Mouse (Mus musculus) embryonic facial prominence, embryonic 14.5 days (tissue): ENCODE measurements around the gene Gm13420. TPM values are rescaled to one million over a fixed set of nuclear protein-coding genes. Genes with fewer than 3 reads are reported as not detected.

Experiments used
- ATAC-seq: fragments of 200-750 bp; cut with Nextera tagmentation; 2 replicates; pipeline ENCODE4 v1.8.0; 2017; ENCODE audit warnings: low read depth, moderate number of reproducible peaks, moderate TSS enrichment
- DNase-seq: peaks from one replicate; pipeline ENCODE4 v3.0.0-alpha.2; 2015; ENCODE audit warnings: low spot score
- H3K27ac ChIP-seq: fragments of 300-500 bp; sonication (generic); replicated peaks from 2 replicates; pipeline ENCODE4 v1.5.1; 2014; ENCODE audit warnings: low read depth, mild to moderate bottlenecking, low read length, moderate library complexity
- H3K27me3 ChIP-seq: fragments of 300-500 bp; sonication (generic); replicated peaks from 2 replicates; pipeline ENCODE4 v1.6.1; 2014; ENCODE audit warnings: low read length; ENCODE audit not compliant: control insufficient read depth, insufficient read depth
- H3K36me3 ChIP-seq: fragments of 300-500 bp; sonication (generic); 2 replicates; pipeline ENCODE4 v1.6.1; 2014; ENCODE audit warnings: low read length, mixed read lengths; ENCODE audit not compliant: control insufficient read depth, insufficient read depth
- H3K4me1 ChIP-seq: fragments of 300-500 bp; sonication (generic); 2 replicates; pipeline ENCODE4 v1.6.1; 2014; ENCODE audit warnings: antibody characterized with exemption, low read length; ENCODE audit not compliant: control insufficient read depth, insufficient read depth
- H3K4me2 ChIP-seq: fragments of 300-500 bp; sonication (generic); 2 replicates; pipeline ENCODE4 v1.6.1; 2014; ENCODE audit warnings: low read depth, mild to moderate bottlenecking, low read length, moderate library complexity, mixed read lengths
- H3K4me3 ChIP-seq: fragments of 300-500 bp; sonication (generic); 2 replicates; pipeline ENCODE4 v1.5.1; 2014; ENCODE audit warnings: low read depth, mild to moderate bottlenecking, low read length
- H3K9ac ChIP-seq: fragments of 300-500 bp; sonication (generic); 2 replicates; pipeline ENCODE4 v1.6.1; 2014; ENCODE audit warnings: low read depth, mild to moderate bottlenecking, low read length, moderate library complexity, mixed read lengths
- H3K9me3 ChIP-seq: fragments of 300-500 bp; sonication (generic); 2 replicates; pipeline ENCODE4 v1.6.1; 2016; ENCODE audit warnings: low read length; ENCODE audit not compliant: control insufficient read depth
- WGBS: fragments of 180-500 bp; shearing (Covaris S2); extraction: QIAGEN DNeasy Blood & Tissue Kit; methylation state at CpG from one replicate; pipeline ENCODE4 v1.1.7; 2014; 5-methylcytosine and 5-hydroxymethylcytosine counted together
- polyA plus RNA-seq: library from polyadenylated mRNA; unstranded; fragments of >200 nt; fragmentation: Nextera tagmentation; extraction: Ambion mirVana; gene quantifications from 2 replicates; pipeline ENCODE4 v1.2.1, GENCODE M21; 2014

Gene Gm13420
- polyA plus RNA-seq, 1 experiment from 2014 or later, result not detected

- H3K9ac ChIP-seq, result no peak overlapping the region
- peaks cover 64% of the 10 kb centered on the region for H3K27me3 ChIP-seq
- H3K4me1 ChIP-seq, result peaks cover 8% of the 10 kb centered on the region
- no peak for DNase-seq
- 54% methylated on average over 5 of the region's 5 CpGs for WGBS
- no peak overlapping the region for H3K27ac ChIP-seq
- no peak overlapping the region; the same call in 1 of the 2 replicates for H3K4me3 ChIP-seq
- 0 out of 2 replicates have a peak, but pooled peaks cover 3% of the 10 kb centered on the region for H3K9me3 ChIP-seq
- H3K4me2 ChIP-seq, result peak overlapping the region; percentile 66; the same call in 1 of the 2 replicates
- H3K36me3 ChIP-seq, result no peaks in the 10 kb centered on the region
- no peak for ATAC-seq
Observed at GRCm38 (mm10) chr2:29747852-29748251, 3.6 kb downstream of the Gm13420 start.

- Histone ChIP-seq H3K27ac (no peak overlapping the region), H3K4me1 (peaks cover 8% of the 10 kb centered on the region), H3K4me3 (peak overlapping the region; percentile 38), H3K4me2 (peak overlapping the region; percentile 66), H3K9me3 (0 out of 2 replicates have a peak, but pooled peaks cover 3% of the 10 kb centered on the region), H3K36me3 (no peaks in the 10 kb centered on the region), H3K27me3 (peaks cover 58% of the 10 kb centered on the region), H3K9ac (peak overlapping the region; percentile 57)
- DNase-seq (no peak), ATAC-seq (no peak)
- 4% methylated on average over 28 of the region's 50 CpGs for WGBS
Observed at GRCm38 (mm10) chr2:29747188-29747782, 4.2 kb downstream of the Gm13420 start.

GRCm38 (mm10) chr2:29744256-29744655, 7.2 kb downstream of the Gm13420 start:
- peaks cover 31% of the 10 kb centered on the region for H3K27me3 ChIP-seq
- peaks cover 12% of the 10 kb centered on the region; the same call in 1 of the 2 replicates for H3K36me3 ChIP-seq
- no peak overlapping the region for H3K27ac ChIP-seq
- ATAC-seq, result no peak
- no peak for DNase-seq
- H3K4me1 ChIP-seq, result peaks cover 3% of the 10 kb centered on the region; the same call in 1 of the 2 replicates
- no peak overlapping the region for H3K4me2 ChIP-seq
- H3K9me3 ChIP-seq, result 0 out of 2 replicates have a peak, but pooled peaks cover 3% of the 10 kb centered on the region
- H3K4me3 ChIP-seq, result no peak overlapping the region
- H3K9ac ChIP-seq, result no peak overlapping the region
- 84% methylated on average over 6 of the region's 6 CpGs for WGBS

- Histone ChIP-seq H3K4me3 (no peak overlapping the region), H3K4me2 (no peak overlapping the region), H3K9ac (no peak overlapping the region), H3K4me1 (no peaks in the 10 kb centered on the region), H3K27ac (no peak overlapping the region), H3K36me3 (peaks cover 43% of the 10 kb centered on the region), H3K9me3 (no peaks in the 10 kb centered on the region), H3K27me3 (peaks cover 6% of the 10 kb centered on the region)
- ATAC-seq (no peak), DNase-seq (no peak)
- WGBS, result 92% methylated on average over 6 of the region's 6 CpGs
Observed at GRCm38 (mm10) chr2:29741207-29741606, 10.3 kb downstream of the Gm13420 start.

- Histone ChIP-seq H3K4me2 (no peak overlapping the region), H3K27me3 (no peaks in the 10 kb centered on the region), H3K9me3 (no peaks in the 10 kb centered on the region), H3K4me3 (no peak overlapping the region), H3K36me3 (peaks cover 58% of the 10 kb centered on the region), H3K9ac (no peak overlapping the region), H3K27ac (no peak overlapping the region), H3K4me1 (no peaks in the 10 kb centered on the region)
- no peak for DNase-seq
- ATAC-seq, result no peak
- WGBS, result 64% methylated on average over 5 of the region's 5 CpGs
Observed at GRCm38 (mm10) chr2:29739368-29739767, 12.1 kb downstream of the Gm13420 start.

- Histone ChIP-seq H3K27ac (no peak overlapping the region), H3K4me2 (no peak overlapping the region), H3K4me3 (no peak overlapping the region), H3K27me3 (no peaks in the 10 kb centered on the region), H3K36me3 (peaks cover 63% of the 10 kb centered on the region), H3K4me1 (no peaks in the 10 kb centered on the region), H3K9ac (no peak overlapping the region), H3K9me3 (no peaks in the 10 kb centered on the region)
- no peak for ATAC-seq
- DNase-seq, result no peak
- WGBS, result 53% methylated on average over 4 of the region's 4 CpGs
Observed at GRCm38 (mm10) chr2:29738799-29739198, 12.7 kb downstream of the Gm13420 start.

- H3K9ac ChIP-seq, result no peak overlapping the region
- 89% methylated on average over 12 of the region's 12 CpGs for WGBS
Observed at GRCm38 (mm10) chr2:29737209-29737925, 14.1 kb downstream of the Gm13420 start.

GRCm38 (mm10) chr2:29735708-29736107, 15.8 kb downstream of the Gm13420 start:
- Histone ChIP-seq H3K27ac (no peak overlapping the region), H3K4me1 (no peaks in the 10 kb centered on the region), H3K36me3 (peaks cover 84% of the 10 kb centered on the region), H3K9me3 (no peaks in the 10 kb centered on the region), H3K4me3 (no peak overlapping the region), H3K27me3 (no peaks in the 10 kb centered on the region), H3K4me2 (no peak overlapping the region), H3K9ac (no peak overlapping the region)
- ATAC-seq (no peak), DNase-seq (peak; percentile 55)
- WGBS, result 81% methylated on average over 12 of the region's 12 CpGs

More at GRCm38 (mm10) chr2:29737209-29737925, 14.1 kb downstream of the Gm13420 start:
- Histone ChIP-seq H3K4me2 (no peak overlapping the region), H3K4me3 (no peak overlapping the region), H3K27ac (no peak overlapping the region), H3K27me3 (no peaks in the 10 kb centered on the region), H3K36me3 (peaks cover 77% of the 10 kb centered on the region), H3K9me3 (no peaks in the 10 kb centered on the region), H3K4me1 (no peaks in the 10 kb centered on the region)
- DNase-seq, result no peak
- no peak for ATAC-seq
